Mouse (Mus musculus) cortical plate, adult 2 months (tissue): Measurements from ENCODE around the gene Ccna2.

Experiments
- CTCF ChIP-seq: fragments of 200-500 bp; IDR thresholded peaks from 2 replicates; pipeline ENCODE4 v1.5.1; 2011; ENCODE audit warnings: mild to moderate bottlenecking, control low read depth, low read length; ENCODE audit not compliant: insufficient read depth; ENCODE audit errors: extremely low read depth
- POLR2A ChIP-seq: fragments of 200-500 bp; IDR thresholded peaks from 2 replicates; pipeline ENCODE4 v1.6.1; 2011; ENCODE audit warnings: mild to moderate bottlenecking, low read length, control low read depth; ENCODE audit not compliant: insufficient read depth; ENCODE audit errors: extremely low read depth

DNA sequence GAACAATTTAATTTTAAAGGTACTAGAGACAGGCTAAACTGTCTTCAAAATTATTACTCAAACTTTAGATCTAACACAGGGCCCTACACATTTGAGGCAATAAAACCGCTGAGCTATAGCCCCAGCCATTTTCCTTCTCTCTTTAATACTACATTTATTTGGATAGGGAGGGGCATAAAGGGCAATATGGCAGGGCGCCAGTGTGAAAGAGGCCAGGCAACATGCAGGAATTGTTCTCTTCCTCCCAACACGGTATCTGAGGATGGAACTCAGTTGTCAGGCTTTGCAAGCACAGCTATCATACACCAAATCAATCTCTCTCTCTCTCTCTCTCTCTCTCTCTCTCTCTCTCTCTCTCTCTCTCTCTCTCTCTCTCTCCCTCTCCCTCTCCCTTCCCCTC is 26.9 kb upstream of the Ccna2 start:
- no peak for TF ChIP-seq CTCF
- TF ChIP-seq POLR2A: no peak
